Mouse (Mus musculus) G1E-ER4 (cell line): ENCODE data around the gene Itga6. TPM values are rescaled to one million over a fixed set of nuclear protein-coding genes. Genes with fewer than 3 reads are reported as not detected.

Experiments used
- GATA1 ChIP-seq: IDR thresholded peaks from one replicate; pipeline ENCODE4 v1.8.0; 2012; ENCODE audit warnings: low read length, inconsistent platforms
- polyA plus RNA-seq: library from polyadenylated mRNA; stranded (reverse); fragments of >175 nt; gene quantifications from 2 replicates; pipeline ENCODE4 v1.2.3, GENCODE M21; 2012

Itga6 gene
- polyA plus RNA-seq, 1 experiment: 0.10 TPM

GRCm38 (mm10) chr2:71874422-71874821 is 129.0 kb downstream of the Itga6 start:
- peak; percentile 50 for TF ChIP-seq GATA1

- no peak for TF ChIP-seq GATA1
These were observed 129.4 kb downstream of the Itga6 start for GRCm38 (mm10) chr2:71874836-71875235.

DNA sequence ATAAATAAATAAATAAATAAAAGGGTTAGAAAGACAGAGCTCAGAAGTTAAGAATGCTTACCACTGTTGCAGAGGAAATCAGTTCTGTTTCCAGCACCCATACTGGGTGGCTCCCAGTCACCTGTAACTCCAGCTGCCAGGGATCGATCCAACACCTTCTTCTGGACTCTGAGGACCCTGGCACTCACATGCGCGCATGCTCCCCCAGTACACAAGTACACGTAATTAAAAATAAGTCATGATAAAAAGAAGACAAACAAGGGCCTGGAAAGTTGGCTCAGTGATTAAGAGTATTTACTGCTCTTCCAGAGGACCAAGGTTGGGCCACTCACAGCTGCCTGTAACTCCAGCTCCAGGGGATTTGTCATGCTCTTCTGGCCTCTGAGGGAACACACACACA is 132.4 kb downstream of the Itga6 start:
- TF ChIP-seq GATA1: no peak

DNA sequence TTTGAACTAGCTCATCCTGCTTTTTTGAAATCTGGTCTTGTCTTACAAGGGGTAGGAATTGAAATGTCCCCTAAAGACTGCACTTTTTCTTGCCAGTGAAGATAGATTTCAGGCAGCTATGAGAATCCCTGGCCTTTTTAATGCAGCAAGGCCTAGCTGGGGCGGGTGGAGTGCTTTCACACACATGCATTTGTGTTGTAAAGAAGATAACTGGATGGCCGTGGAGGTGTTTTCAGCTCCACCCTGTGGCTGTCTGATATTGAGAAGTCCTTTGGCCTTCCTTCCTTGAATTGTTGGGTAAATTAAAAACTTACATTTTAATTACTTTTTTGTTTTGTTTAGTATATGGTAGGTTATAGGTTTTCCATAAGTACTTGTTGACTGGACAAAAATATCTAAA is 133.0 kb downstream of the Itga6 start:
- TF ChIP-seq GATA1: no peak

DNA sequence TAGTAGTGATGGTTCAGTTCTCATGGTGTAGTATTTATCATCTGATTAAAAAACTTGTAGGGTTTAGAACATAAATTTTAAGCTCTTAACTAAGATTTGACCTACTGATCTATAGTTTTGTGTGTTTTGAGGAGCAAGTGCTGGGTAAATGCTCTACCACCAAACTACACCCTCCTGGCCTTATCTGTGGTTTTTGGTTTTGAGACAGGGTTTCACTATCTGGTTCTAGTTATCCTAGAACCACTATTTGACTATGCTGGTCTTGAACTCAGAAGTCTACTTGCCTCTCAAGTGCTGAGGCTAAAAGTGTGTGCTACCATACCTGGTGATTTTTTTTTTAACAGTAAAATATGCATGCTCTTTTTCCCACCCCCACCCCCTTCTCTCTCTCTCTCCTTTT is 133.5 kb downstream of the Itga6 start:
- TF ChIP-seq GATA1: no peak

- no peak for TF ChIP-seq GATA1
These were observed 137.7 kb downstream of the Itga6 start for GRCm38 (mm10) chr2:71882914-71883651.

DNA sequence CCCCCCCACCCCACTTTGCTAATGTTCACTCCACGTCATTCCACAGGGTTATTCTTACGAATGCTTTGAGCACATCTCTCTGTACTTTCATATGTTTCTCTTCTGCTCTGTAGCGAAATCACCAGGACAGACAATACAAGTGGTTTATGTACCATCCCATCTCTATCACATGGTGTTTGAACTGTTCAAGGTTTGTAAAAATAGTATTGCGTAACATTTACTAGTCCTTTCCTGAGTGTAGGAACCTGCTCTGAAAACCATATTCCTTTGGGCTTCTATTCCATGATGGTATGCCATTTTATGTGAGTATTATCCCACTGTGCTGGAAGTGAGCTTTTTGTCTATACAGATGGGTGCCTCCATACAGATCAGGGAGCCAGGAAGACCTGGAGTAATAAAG is 141.9 kb downstream of the Itga6 start:
- TF ChIP-seq GATA1: no peak

DNA sequence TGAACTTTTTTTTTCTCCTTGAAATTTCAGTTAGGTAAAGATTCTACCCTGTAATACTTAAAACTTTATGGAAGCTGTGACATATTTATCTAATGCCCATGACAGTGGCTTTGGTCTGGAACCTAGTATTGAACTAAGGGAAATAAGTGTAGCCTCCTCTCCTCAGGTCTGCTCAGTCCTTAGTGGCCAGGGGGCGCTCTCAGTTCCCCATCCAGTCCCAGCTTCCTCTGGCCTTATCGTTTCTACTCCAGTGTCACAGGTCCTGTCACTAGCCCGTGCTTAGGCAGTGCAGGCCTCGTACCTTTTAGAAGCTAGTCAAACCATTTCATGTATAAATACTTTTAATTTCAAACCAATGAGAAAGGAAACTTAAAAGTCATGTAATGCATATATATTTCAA is 143.0 kb downstream of the Itga6 start:
- no peak for TF ChIP-seq GATA1

DNA sequence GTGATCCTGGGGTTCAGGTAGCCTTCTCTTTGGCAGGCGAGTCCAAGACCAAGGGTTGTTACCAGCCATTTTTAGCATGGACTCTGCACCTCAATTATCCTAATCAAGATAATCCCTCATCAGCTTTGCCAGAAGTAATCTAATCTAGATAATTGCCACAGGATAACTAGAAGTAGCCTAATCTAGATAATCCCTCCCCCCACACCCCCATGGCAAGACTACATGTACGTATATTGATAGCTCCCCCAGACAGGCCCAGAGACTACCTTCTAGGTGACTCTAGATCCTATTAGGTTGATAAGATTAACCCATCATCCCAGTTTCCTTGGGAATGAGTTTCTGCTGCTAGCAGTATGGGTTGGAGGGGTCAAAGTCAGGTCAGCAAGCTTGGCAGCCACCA is 146.1 kb downstream of the Itga6 start:
- no peak for TF ChIP-seq GATA1

DNA sequence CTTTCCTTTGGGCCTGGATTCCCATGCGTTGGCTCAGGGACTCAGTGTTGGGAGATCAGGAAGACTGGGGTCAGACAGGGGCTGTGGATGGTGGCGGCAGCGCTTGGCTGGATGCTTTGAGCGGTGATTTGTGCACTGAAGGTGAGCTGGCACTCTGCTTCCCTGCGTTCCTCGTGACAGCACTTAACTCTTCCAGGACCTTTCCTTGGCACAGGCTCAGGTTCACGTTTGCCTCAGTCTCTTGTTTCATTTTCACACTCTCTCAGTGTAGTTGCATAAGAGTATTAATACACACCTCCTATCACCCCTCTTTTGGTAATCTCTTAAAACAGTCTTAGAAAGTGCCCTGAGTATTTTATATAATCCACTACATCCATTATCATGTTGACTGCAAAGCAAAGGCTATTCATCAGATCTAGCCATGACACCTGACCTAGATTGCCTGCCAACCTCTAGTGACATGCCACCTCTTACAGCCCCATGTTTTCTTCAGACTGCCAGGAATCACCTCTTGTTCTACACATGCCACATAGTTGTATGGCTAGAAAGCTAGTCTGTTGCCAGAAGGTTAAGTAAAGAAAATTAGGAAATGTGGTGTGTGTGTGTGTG is 147.4 kb downstream of the Itga6 start:
- TF ChIP-seq GATA1: no peak

DNA sequence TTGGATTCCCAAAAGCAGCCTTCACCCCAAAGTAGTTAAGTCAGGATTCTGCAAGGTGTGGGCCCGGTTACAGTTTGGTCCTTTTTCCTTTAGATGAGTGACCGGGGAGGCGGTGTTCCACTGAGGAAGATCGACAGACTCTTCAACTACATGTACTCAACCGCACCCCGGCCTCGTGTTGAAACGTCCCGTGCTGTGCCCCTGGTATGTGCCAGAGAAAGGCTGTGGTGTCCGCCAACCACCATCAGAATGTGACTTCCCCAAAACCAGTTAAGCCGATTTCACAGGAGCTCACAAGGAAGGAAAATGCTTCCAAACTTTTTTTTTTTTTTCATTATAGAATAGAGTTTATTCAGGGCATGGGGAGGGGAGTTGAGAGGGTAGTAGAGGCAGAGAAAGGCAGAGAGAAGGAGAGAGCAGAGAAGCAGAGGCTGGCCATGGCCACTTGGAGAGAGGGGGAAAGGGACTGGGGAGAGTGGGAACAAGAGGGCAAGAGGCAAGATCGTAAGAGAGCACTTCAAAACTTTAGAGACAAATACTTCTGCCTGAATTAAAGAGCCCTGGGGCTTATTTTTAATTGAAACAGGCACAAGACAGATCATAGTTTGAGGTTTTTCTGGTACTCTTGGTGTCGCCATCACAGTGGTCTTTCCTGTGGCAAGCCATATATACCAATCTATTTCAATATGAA is 150.3 kb downstream of the Itga6 start:
- TF ChIP-seq GATA1: no peak

- no peak for TF ChIP-seq GATA1
These were observed 152.0 kb downstream of the Itga6 start for GRCm38 (mm10) chr2:71897420-71897819.

- TF ChIP-seq GATA1: no peak
These were observed 153.0 kb downstream of the Itga6 start for GRCm38 (mm10) chr2:71898335-71898856.

DNA sequence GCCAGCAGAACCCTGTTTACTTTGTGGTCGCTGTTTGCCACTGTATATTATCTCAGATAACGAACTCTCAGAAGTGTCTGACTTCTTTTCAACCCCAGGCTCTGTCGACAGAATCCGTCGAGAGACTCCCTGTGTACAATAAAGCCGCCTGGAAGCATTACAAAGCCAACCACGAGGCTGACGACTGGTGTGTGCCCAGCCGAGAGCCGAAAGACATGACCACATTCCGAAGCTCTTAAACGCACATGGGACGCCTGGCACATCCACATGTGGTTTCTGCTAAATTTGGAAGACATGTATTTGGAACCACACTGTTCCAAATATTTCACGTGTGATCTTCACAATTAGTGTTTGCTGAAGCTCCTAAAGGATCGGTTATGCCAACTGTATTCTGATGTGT is 154.5 kb downstream of the Itga6 start:
- TF ChIP-seq GATA1: no peak

GRCm38 (mm10) chr2:71905154-71905553 is 159.7 kb downstream of the Itga6 start:
- TF ChIP-seq GATA1: no peak

Other genes starting within 250 kb of the Itga6 start
- gene Dlx1, start 217.5 kb upstream of the Itga6 start, polyA plus RNA-seq: 8.9 and 9.1 TPM in 2 replicates
- not detected in 2 replicates for gene Dlx2, start 198.9 kb upstream of the Itga6 start, polyA plus RNA-seq
- gene Pdk1, start 127.6 kb downstream of the Itga6 start, polyA plus RNA-seq: 73.2 and 117 TPM in 2 replicates
- gene Rapgef4, start 235.6 kb downstream of the Itga6 start, polyA plus RNA-seq: not detected in 2 replicates